Mouse (Mus musculus): ENCODE results near the gene Ttc17. TPM values are rescaled to one million over a fixed set of nuclear protein-coding genes. Genes with fewer than 3 reads are reported as not detected.

Gene Ttc17
- 25.1 TPM for polyA plus RNA-seq (2014; fragmentation: Illumina TruSeq; extraction: RNeasy Lipid Tissue Mini Kit (QIAGEN cat#74804); ENCODE audit: low read depth, low replicate concordance)

GRCm38 (mm10) chr2:94406083-94406957 lies at the start of gene Ttc17:
Ttc17 (minus strand) TSS chr2:94406689.

Other genes with a start within 250 kb of the Ttc17 start
- 207 TPM for gene Hsd17b12, start 248.7 kb downstream of the Ttc17 start, polyA plus RNA-seq (2014; fragmentation: Illumina TruSeq; extraction: RNeasy Lipid Tissue Mini Kit (QIAGEN cat#74804); ENCODE audit: low read depth, low replicate concordance)
- gene Api5, start 31.4 kb upstream of the Ttc17 start, polyA plus RNA-seq (2014; fragmentation: Illumina TruSeq; extraction: RNeasy Lipid Tissue Mini Kit (QIAGEN cat#74804); ENCODE audit: low read depth, low replicate concordance), result 161 TPM